Mouse (Mus musculus): ENCODE data around the gene Pfpl. TPM values are rescaled to one million over a fixed set of nuclear protein-coding genes. Genes with fewer than 3 reads are reported as not detected.

Gene Pfpl
- polyA plus RNA-seq, 1 experiment from 2014 or later = not detected

- H3K4me2 ChIP-seq (replicated peaks; ENCODE audit: low read depth) = no peak overlapping the region
- TF ChIP-seq CTCF (IDR thresholded peaks at IDR 0.05; ENCODE audit: low read depth) = no peak
- H3K4me3 ChIP-seq (ENCODE audit: low read depth, low read length) = no peak overlapping the region
- no peaks in the 10 kb centered on the region for H3K4me1 ChIP-seq (replicated peaks; ENCODE audit: control insufficient read depth, insufficient read depth, low read length)
- H3K27me3 ChIP-seq (replicated peaks; ENCODE audit: control insufficient read depth, insufficient read depth, low read length) = no peaks in the 10 kb centered on the region
- no peaks in the 10 kb centered on the region for H3K9me3 ChIP-seq (ENCODE audit: control insufficient read depth)
- 75% methylated on average over 4 of the region's 4 CpGs for WGBS
- no peaks in the 10 kb centered on the region for H3K36me3 ChIP-seq (ENCODE audit: control insufficient read depth, insufficient read depth)
- no peak for ATAC-seq
- H3K27ac ChIP-seq (ENCODE audit: low read depth, low read length) = no peak overlapping the region
- no peak overlapping the region for H3K9ac ChIP-seq (ENCODE audit: low read depth, low read length)
Observed at GRCm38 (mm10) chr19:12442560-12442959, 14.9 kb downstream of the Pfpl start.

GRCm38 (mm10) chr19:12445014-12445413, 17.3 kb downstream of the Pfpl start:
- no peak for TF ChIP-seq CTCF (IDR thresholded peaks at IDR 0.05; ENCODE audit: low read depth)
- Histone ChIP-seq H3K4me3 (ENCODE audit: low read depth, low read length) (no peak overlapping the region), H3K9me3 (ENCODE audit: control insufficient read depth) (no peaks in the 10 kb centered on the region), H3K27ac (ENCODE audit: low read depth, low read length) (no peak overlapping the region), H3K4me1 (replicated peaks; ENCODE audit: control insufficient read depth, insufficient read depth, low read length) (no peaks in the 10 kb centered on the region), H3K36me3 (ENCODE audit: control insufficient read depth, insufficient read depth) (no peaks in the 10 kb centered on the region), H3K27me3 (replicated peaks; ENCODE audit: control insufficient read depth, insufficient read depth, low read length) (no peaks in the 10 kb centered on the region), H3K9ac (ENCODE audit: low read depth, low read length) (no peak overlapping the region), H3K4me2 (replicated peaks; ENCODE audit: low read depth) (no peak overlapping the region)
- no peak for ATAC-seq
- 79% methylated on average over 3 of the region's 3 CpGs for WGBS

- no peaks in the 10 kb centered on the region for H3K27me3 ChIP-seq (replicated peaks; ENCODE audit: control insufficient read depth, insufficient read depth, low read length)
- H3K4me3 ChIP-seq (ENCODE audit: low read depth, low read length) = no peak overlapping the region
- H3K9ac ChIP-seq (ENCODE audit: low read depth, low read length) = no peak overlapping the region
- H3K27ac ChIP-seq (ENCODE audit: low read depth, low read length) = no peak overlapping the region
- no peaks in the 10 kb centered on the region for H3K36me3 ChIP-seq (ENCODE audit: control insufficient read depth, insufficient read depth)
- WGBS = 62% methylated on average over 12 of the region's 12 CpGs
- TF ChIP-seq CTCF (IDR thresholded peaks at IDR 0.05; ENCODE audit: low read depth) = no peak
- no peak for ATAC-seq
- H3K4me1 ChIP-seq (replicated peaks; ENCODE audit: control insufficient read depth, insufficient read depth, low read length) = no peaks in the 10 kb centered on the region
- no peak overlapping the region for H3K4me2 ChIP-seq (replicated peaks; ENCODE audit: low read depth)
- no peaks in the 10 kb centered on the region for H3K9me3 ChIP-seq (ENCODE audit: control insufficient read depth)
Observed at GRCm38 (mm10) chr19:12457401-12458066, 29.8 kb downstream of the Pfpl start.

GRCm38 (mm10) chr19:12459516-12459915, 31.8 kb downstream of the Pfpl start:
- Histone ChIP-seq H3K27me3 (replicated peaks; ENCODE audit: control insufficient read depth, insufficient read depth, low read length) (no peaks in the 10 kb centered on the region), H3K9me3 (ENCODE audit: control insufficient read depth) (no peaks in the 10 kb centered on the region), H3K4me3 (ENCODE audit: low read depth, low read length) (no peak overlapping the region), H3K4me2 (replicated peaks; ENCODE audit: low read depth) (no peak overlapping the region), H3K4me1 (replicated peaks; ENCODE audit: control insufficient read depth, insufficient read depth, low read length) (no peaks in the 10 kb centered on the region), H3K27ac (ENCODE audit: low read depth, low read length) (no peak overlapping the region), H3K9ac (ENCODE audit: low read depth, low read length) (no peak overlapping the region), H3K36me3 (ENCODE audit: control insufficient read depth, insufficient read depth) (no peaks in the 10 kb centered on the region)
- no peak for ATAC-seq
- TF ChIP-seq CTCF (IDR thresholded peaks at IDR 0.05; ENCODE audit: low read depth) = no peak
- WGBS = 79% methylated on average over 4 of the region's 4 CpGs

- H3K4me1 ChIP-seq (replicated peaks; ENCODE audit: control insufficient read depth, insufficient read depth, low read length) = no peaks in the 10 kb centered on the region
- WGBS = 71% methylated on average over 11 of the region's 11 CpGs
- H3K9ac ChIP-seq (ENCODE audit: low read depth, low read length) = no peak within 1 kb of the TSS
- no peak for TF ChIP-seq CTCF (IDR thresholded peaks at IDR 0.05; ENCODE audit: low read depth)
- no peaks in the 10 kb centered on the region for H3K9me3 ChIP-seq (ENCODE audit: control insufficient read depth)
- ATAC-seq = no peak
- H3K27ac ChIP-seq (ENCODE audit: low read depth, low read length) = no peak within 1 kb of the TSS
- H3K4me2 ChIP-seq (replicated peaks; ENCODE audit: low read depth) = no peak within 1 kb of the TSS
- no peak within 1 kb of the TSS for H3K4me3 ChIP-seq (ENCODE audit: low read depth, low read length)
- no peaks in the 10 kb centered on the region for H3K36me3 ChIP-seq (ENCODE audit: control insufficient read depth, insufficient read depth)
- H3K27me3 ChIP-seq (replicated peaks; ENCODE audit: control insufficient read depth, insufficient read depth, low read length) = no peaks in the 10 kb centered on the region
Observed at GRCm38 (mm10) chr19:12460282-12461249, 32.9 kb downstream of the Pfpl start, which contains the start of gene Mpeg1. TSS of gene Mpeg1 (plus strand) at chr19:12460779.
